Mouse (Mus musculus) spleen, postnatal 10 days (tissue): ENCODE measurements around the gene Upp2.

ENCODE experiments used
- DNase-seq, 2 experiments: peaks; one replicate each; pipeline ENCODE4 v3.0.0; 2021 to 2022; ENCODE audit warnings: low spot score in 2 of 2

Upp2 gene

DNA sequence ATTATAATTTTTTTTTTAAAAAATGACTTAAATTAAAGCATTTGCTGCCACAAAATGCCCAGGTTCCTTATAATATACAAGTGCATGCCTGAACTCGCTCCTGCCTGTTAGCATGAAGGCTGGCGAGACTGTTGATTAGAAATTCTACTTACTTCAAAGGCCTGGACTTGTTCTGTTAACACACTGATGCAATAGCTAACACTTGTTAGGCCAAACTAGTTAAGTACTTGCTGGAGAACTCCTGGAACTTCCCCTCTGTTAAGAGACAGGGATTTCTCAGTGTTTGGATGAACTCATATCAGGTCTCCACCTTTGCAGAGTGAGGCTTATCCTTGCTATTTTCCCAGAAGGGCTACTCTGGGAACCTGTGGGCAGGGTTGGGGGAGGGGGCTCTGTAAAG, 105.4 kb downstream of the Upp2 start:
- no peak for DNase-seq

DNA sequence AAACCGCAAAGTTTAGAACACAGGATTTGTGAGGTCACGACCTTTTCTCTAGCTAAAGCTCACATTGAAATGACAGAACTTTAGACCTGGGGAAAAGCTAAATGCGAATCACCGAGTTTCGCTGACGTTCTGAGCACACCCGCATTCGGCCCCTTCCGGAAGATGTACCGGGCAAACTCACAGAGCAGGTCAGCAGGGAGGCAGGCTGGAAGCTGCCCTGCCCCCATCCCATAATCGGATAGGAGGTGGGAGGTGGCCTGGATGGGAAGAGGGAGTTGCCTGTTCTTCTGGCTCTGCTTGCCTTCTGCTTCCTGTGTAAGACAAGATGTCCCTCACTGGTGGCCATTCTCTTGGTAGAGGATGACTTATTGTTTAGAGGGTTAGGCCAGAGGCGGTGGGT, 112.9 kb downstream of the Upp2 start:
- no peak for DNase-seq

DNA sequence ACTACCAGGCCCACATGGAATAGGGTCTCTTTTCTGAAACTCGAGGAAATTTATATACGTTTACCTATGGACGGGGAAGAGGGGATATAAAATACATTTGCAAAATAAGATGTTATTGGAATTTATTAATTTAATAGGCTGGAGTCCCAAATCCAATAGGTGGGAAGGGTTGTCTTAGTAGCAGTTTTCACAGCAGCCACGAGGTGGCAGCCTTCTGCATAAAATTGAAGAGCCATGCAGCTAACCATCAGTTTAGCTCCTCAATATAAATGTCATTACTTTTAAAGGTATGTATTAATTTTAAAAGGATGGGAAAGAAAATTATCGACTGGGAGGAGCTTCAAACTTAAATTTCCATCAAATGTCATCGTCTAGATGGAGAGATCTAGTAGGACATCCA, 113.7 kb downstream of the Upp2 start:
- peak in 1 of 2 experiments; percentile 51 for DNase-seq

DNA sequence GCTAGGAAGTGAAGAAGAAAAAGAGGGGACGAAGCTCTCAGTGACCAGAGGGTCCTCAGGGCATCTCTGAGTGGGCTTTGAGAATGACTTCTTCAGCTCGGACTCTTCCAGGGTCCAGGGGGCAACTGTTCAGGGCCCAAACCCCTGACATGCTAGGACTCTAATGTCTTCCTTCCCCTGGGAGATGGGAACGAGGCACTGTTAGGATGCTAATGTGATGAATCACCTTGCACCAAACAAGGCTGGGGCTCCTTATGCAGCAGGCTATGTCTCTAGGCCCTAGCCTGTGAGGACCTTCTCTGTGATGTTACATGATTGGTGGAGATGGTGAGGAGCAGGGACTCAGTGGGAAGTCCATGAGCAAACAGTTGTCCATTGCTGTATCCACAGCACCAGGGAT, 114.3 kb downstream of the Upp2 start:
- no peak for DNase-seq

DNA sequence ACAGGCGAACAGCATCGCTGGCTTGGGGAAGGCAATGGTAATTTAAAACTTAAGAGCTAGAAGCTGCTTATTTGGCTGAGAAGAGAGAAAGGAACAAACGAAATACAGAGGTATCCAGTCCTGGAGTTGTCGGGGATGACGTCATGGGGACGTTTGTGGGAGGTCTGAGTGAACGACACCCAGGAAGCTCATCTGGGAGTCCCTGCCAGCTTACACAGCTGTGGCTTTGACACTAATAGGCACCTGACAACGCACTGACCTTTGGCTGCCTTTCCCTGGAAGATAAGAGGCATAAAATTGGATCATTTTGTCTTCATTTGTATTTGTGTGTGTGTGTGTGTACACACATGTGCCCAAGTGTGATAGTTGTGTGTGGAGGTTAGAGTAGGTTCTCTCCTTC, 130.4 kb downstream of the Upp2 start:
- DNase-seq, result no peak

DNA sequence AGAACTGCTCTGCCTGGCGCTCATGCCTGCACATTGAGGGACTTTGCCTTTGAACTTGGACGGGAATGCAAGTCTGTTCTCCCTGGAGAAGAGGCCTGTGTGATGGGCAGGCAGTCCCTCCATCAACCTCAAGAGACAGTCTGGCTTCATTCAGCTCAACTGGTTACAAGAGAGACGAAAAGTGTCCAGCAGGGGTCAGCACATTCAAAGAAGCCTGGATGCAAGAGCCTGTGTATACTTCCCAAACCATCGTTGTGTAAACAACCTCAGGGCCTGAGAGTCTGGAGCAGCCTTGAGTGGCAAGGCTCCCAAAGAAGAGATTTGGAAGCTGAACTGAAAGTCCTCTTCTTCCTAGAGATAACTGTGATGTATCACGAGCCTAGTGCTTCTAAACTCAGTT, 132.8 kb downstream of the Upp2 start:
- peak in 1 of 2 experiments; percentile 53 for DNase-seq

DNA sequence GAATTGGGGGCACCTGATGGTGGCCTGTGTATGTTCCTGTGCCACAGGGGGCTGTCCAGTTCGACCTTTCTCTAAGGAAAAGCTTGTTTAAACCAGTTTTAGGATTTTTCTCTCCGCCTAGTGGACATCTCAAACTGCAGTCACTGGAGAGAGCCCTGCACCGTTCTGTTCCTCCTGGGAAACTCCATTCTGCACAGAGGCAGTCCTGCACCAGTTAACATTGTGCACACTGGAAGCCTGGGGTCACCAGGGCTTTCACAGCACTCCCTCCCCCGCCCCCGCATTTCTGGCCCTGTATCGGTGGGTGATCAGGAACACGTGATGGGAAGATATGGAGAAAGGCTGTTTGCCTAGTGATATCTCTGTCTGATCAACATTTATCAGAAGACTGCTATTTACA, 133.3 kb downstream of the Upp2 start:
- no peak for DNase-seq

DNA sequence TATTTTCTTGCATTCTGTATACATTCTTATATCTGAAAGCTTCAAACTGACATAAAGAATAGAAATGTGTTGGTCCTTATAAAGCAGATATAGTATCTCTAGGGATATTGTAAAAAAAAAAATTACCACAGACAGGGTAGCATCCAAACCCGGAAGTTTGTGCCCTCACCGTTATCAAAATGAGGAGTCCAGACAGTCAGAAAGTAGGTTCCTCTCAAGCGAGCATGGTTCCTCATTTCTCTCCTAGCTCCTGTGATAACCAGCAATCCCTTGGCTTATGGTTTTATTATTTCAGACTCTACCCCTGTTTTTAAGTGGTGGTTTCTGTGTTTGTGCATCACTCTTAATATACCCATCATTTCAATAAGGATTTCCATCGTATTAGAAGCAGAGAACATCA, 134.5 kb downstream of the Upp2 start:
- DNase-seq, result no peak

DNA sequence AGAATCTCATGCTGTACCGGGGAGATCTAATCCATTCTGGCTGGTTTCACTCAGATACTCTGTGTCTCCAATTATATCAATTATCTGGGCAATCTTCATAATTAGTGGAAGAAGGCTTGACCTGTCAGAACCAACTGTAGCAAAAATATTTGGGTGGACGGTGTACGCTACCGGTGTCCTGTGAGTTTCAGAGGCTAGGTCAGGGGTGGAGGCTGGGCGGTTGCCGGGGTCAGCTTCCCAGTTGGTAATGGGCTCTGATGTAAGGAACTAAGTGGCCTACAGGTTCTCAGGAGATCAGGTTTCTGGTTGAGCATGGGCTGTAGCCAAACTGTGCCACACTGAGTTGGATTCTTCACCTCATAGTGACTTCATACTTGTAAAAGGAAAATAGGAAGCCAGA, 136.1 kb downstream of the Upp2 start:
- no peak for DNase-seq

DNA sequence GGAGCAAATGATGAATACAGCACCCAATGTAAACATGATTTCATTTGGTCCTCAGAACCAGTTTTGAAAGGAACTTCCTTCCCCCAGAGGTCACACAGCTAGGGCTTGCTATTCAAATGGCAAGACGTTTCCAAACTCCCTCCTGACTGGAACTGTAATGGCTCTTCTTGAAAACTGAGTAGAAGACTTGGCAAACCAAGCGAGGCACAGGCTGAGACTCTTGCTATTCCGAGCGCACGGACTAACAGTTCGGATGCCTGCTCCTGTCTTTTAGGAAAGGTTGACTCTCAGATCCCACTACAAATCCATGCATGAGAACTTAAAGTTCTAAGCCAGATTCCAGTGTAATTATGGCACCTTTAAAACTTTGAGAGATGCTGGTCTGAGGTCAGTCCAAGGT, 136.5 kb downstream of the Upp2 start:
- no peak for DNase-seq

DNA sequence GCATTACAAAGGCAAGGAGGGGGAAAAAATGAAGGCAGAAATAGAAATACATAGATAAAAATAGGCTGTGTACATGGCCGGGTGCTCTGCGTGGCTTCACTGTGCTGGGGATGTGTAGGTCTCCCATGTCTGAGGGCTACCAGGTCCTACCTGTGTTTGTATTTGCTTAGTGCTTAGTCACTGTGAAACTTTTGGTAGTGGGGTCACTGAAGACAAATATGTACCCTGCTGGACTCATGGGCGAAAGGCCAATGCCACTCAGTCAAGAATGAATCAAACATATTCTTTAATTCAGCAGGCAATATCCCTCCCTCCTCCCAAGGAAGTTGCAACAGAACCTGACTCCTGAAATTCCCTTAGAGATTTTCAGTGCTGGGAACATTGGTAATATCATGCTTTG, 137.5 kb downstream of the Upp2 start:
- no peak for DNase-seq

DNA sequence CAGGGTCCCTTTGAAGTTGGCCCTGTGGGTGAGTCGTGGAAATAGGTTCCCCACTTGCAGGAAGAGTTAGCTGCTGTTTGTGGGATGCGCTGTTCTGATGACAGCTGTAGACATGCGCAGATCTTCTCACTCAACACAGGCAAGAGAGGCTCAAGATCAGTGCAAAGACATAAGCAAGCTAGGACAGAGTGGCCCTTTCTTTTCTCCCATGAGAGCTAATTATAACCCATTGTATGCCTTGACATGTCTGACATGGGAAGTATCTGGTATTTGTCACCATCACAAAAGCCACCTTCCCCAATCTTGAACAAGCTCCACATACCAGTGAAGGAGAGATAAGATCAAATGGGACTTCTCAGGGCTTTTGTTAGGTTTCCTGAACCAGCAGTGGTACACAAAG, 140.6 kb downstream of the Upp2 start:
- DNase-seq, result no peak

DNA sequence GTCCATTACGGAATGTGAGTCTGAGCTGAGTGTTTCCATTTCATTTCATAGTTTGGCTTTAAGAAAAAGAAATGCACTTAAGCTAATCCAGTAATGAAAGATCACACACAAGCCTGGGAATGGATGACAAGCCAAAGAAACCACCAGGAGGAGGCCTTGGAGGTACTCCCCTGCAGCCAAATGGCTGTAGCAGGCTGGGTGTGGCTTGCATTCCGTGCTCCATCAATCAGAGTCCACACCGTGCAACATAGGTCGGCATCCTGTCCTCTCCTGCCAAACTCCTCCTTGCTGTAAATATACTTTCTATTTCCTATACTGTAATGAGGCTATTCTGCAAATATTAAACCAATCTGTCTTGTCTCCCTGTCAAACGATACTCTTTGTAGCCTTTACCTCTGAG, 143.1 kb downstream of the Upp2 start:
- DNase-seq, result no peak

DNA sequence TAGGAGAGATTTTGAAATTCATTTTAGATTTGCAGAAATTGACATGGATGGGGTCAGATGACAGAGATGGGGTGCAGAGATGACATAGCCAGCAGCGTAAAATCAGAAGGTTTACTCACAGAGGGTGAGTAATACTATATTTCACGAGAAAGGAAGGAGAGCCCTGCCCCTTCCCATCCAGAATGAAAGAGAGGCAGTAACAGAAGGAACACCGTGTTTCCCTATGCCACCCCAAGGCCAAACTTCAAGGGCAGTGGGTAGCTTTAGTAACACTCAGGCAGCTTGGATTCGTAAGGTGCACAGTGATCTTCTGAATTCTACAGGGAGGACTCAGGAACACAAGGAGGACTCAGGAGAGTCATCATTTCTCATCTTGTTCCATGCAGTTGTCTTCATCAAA, 144.0 kb downstream of the Upp2 start:
- DNase-seq, result no peak

DNA sequence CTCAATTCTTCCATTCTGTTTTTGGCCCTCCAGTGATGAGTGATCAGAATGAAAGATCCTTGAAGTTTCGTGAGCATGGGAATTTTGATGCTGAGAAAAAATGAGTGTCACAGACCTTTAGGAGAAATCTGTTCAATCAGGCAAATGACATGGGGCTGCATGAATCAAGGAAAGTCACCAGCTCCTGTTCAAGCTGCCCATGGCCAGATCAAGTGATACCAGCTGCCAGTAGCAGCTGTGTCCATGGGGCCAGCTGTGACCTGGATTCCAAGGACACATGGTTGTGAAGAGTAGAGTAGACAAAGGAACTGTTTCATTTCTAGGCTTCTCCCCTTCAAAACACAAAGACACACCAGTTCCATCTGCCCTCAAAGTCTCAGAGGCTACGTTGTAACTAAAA, 144.4 kb downstream of the Upp2 start:
- no peak for DNase-seq

DNA sequence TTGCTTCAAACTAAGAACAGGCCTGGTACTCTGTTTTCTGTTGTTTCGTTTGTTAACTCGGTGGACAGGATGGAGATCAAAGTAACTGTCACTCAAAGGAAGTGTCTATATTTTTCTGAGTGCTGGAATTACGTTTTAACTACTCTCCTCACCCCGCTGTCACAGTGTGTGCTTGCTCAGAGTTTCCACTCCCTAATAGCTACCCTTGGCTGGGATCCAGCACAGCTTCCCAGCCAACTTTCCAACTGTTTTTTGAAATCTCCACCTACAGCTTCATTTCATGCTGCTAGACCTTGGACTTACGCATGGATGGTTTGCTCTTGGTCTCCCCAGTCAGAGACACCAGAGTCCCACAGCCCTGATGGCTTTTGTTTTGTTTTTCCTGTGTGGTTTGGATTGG, 144.8 kb downstream of the Upp2 start:
- no peak for DNase-seq

DNA sequence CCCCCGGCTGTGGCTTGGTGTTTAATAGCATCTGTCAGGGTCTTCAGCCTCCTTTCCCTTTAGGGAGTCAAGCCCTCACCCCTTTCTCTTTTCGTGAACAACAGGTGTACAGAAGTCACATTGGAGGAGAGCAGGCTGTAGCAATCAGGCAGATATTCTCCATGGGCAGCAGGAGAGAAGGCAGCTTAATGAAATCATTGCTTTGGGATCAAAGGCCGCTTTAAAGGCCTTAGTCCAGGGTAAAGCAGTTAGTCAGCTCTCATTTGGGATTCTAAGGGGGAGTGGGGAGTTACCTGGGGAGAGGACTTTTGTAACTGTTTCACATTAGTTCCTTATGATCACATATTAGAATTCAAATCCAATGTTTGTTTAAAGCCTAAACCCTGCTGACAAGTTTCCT, 150.8 kb downstream of the Upp2 start:
- DNase-seq, result no peak

DNA sequence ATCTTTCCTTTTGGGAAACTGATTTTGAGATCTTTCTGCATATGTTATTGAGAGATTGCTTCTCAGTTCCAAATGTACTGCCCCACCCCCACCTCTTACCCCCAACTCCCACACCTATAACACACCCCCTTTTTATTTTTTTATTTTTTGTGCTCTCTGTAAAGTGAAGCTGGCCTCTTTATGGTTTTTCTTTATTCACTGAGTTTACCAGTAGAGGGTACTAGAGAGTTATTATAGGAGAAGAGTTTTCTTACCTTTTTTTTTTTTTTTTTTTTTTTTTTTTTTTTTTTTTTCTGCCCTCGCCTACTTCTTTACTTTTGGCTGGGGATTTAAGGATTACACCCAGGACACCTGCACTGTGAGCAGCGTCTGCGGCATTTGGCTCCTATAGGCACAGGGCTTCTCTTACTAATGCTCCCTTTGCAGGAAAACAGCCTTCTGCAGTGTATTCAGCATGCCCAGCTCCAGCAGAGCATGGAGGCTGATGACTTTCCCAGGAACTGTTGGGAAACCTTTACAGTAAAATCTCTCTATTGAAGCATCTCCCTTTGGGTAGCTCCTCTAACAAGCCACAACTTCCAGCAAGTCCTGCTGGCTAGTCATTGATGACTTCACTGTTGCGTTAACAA, 170.2 kb downstream of the Upp2 start:
- no peak for DNase-seq

DNA sequence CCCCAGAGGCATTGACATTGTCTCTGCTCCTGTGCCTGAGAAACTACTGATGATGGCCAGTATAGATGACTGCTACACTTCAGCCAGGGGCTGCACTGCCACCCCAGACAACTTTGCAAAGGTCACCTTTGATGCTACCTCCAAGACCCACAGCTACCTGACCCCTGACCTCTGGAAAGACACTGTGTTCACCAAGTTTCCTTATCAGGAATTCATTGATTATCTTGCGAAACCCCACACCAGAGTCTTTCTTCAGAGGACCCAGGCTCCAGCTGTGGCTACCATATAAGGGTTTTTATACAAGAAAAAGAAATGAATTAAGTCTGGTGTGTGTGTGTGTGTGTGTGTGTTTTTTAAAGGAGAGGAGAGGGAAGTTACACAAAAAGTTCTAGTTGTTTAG, 174.1 kb downstream of the Upp2 start:
- DNase-seq, result no peak

DNA sequence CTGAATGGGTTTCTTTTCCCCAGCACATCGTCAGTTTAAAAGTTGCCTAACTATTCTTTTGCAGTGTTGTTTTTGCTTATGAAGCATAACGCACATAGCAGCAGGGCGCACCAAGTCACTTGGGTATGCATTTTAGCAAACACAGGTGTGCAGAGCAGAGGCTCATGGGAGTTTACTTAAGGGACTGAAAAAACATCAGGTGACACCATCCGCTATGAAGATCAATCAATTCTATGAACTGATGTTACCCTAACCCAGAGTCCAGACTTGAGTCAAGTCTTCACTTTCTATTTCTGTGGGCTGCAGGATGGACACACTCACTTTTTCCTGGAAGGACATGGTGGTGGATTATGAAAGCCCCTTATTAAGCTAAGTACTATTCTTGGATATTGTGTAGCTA, 174.9 kb downstream of the Upp2 start:
- DNase-seq, result no peak

DNA sequence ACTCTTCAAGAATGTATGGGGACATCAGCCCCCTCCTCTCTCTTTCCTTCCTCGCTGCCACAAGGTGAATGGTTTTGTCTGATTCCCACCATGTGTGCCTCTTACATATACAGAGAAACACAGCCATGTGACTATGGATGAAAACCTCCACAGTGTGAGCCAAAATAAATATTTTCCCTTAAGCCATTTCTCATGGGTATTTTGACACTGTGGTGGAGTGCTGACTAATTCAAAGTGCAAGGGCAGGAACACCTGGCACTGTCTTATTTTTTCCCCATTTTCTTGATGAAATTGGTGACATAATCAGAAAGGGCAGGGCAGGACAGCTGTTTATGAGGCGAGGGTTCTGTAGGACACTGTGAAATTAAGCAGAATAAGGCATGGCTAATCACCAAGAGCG, 176.3 kb downstream of the Upp2 start:
- DNase-seq, result no peak

DNA sequence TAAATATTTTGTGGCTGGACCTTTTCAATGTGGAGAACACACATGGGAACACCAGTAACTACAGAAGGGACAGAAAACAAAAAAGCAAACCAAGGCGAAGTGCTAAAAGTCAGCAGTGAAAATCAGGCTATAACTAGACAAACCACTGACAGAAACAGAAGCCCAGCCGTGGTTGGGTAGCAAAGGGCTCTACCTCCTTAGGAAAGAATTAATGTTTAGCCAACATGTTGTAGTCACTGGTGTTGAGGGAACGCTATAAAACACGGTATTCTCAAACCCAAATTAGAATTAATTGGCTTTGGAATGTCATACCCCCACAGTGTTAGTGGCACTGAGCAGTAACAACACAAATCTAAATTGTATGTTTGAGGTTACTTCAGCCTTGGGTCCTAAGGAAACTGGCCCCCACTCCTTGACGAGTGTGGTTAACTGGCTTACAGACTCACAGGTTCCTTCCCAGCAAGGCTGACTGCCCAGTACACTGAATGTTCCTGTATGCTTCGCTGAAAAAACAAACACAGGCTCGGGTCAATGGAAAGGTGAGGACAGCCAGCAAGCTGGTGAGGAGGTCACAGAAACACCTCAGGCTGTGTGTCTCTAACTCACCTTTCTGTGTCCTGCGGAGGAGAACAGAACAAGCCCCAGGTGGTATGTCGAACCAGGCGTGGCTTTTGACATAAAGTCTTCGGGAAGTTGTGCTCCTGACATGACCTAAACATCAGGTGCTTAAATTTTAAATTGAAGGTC, 180.6 kb downstream of the Upp2 start:
- no peak for DNase-seq

DNA sequence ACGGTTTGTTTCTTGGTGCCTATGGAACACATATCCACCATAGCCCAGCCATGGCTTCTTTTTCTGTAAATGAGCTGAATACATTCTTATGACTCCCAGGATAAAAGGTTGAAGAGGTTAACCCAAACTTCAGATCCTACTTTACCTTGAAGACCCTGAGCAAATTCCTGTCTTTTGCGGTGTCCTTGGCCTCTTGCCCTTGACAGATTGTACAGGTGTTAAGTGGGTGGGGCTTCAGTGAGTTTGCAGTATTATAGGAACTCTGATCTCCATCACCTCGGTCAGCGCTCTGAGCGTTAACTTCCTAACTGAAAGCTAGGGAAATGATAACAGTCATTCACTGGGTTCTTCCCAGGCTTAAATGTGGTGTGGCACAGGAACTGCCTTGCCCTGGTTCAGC, 181.2 kb downstream of the Upp2 start:
- no peak for DNase-seq

DNA sequence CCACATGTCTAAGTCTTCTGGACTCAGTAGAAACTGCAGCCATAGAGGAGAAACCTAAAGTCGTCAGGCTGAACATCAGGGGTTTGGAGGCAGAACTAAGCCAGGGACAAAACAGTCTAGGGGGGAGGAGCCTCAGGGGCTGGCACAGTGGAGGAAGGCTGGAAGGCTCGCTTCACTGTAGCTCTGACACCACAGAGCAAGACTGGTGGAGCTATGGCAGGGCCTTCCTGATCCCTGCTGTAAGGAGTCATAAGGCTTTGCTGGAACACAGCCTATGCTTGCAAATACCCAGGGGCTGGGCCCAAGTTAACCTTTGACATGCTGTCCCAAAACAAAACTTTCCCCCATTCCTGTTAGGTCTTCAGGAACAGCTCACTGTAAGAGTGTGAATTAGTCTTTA, 185.8 kb downstream of the Upp2 start:
- no peak for DNase-seq
